Mouse (Mus musculus): ENCODE measurements around the gene Gfpt2. TPM values are rescaled to one million over a fixed set of nuclear protein-coding genes. Genes with fewer than 3 reads are reported as not detected.
A peak's percentile ranks its signal among the peaks of the same experiment; 100 is the strongest.

The Gfpt2 gene
- total RNA-seq, 1 experiment: 28.0 TPM

- Histone ChIP-seq H3K9ac (ENCODE audit: insufficient read depth, low read depth, low read length, poor library complexity, severe bottlenecking) (peak overlapping the region; percentile 84), H3K27ac (ENCODE audit: insufficient read depth, low read depth, low read length, poor library complexity, severe bottlenecking) (no peak overlapping the region), H3K9me3 (ENCODE audit: control insufficient read depth, insufficient read depth, low read depth, low read length) (no peaks in the 10 kb centered on the region), H3K36me3 (ENCODE audit: control insufficient read depth, insufficient read depth, low read length, poor library complexity, severe bottlenecking) (no peaks in the 10 kb centered on the region), H3K4me3 (ENCODE audit: insufficient read depth in 1 of 2, low read depth in 1 of 2, low read length in 2 of 2, poor library complexity in 1 of 2, severe bottlenecking in 1 of 2) (peak overlapping the region; percentile 82 to 90), H3K4me1 (ENCODE audit: control insufficient read depth in 2 of 2, insufficient read depth in 2 of 2, low read length in 2 of 2, poor library complexity in 1 of 2) (peaks cover 5 to 10% of the 10 kb centered on the region in 2 experiments; a peak in 3 of 4 replicates)
- in situ Hi-C loops (cut with MboI; ENCODE audit: low sequenced_read_pairs in 2 of 2, unreplicated experiment in 2 of 2): no loop called here
- TF ChIP-seq HCFC1 (IDR thresholded peaks at IDR 0.05; ENCODE audit: borderline replicate concordance, insufficient read depth, low read length): no peak
- no peak for TF ChIP-seq MAFK (IDR thresholded peaks at IDR 0.05; ENCODE audit: insufficient read depth, low read depth, low read length)
- TF ChIP-seq CHD2 (IDR thresholded peaks at IDR 0.05; ENCODE audit: low read depth, low read length): no peak
- no peak for TF ChIP-seq ZC3H11A (IDR thresholded peaks at IDR 0.05; ENCODE audit: borderline replicate concordance, low read depth, low read length)
- TF ChIP-seq ZNF384 (IDR thresholded peaks at IDR 0.05; ENCODE audit: low read depth, low read length): no peak
- DNase-seq (ENCODE audit: low read depth, low spot score): peak; percentile 2
These were observed 53.3 kb downstream of the Gfpt2 start for GRCm38 (mm10) chr11:49847071-49847810.

- DNase-seq (ENCODE audit: low read depth, low spot score): no peak
- Histone ChIP-seq H3K27ac (ENCODE audit: insufficient read depth, low read depth, low read length, poor library complexity, severe bottlenecking) (no peak overlapping the region), H3K4me3 (ENCODE audit: insufficient read depth in 1 of 2, low read depth in 1 of 2, low read length in 2 of 2, poor library complexity in 1 of 2, severe bottlenecking in 1 of 2) (peak overlapping the region in 1 of 2 experiments; percentile 90; a peak in 2 of 4 replicates), H3K36me3 (ENCODE audit: control insufficient read depth, insufficient read depth, low read length, poor library complexity, severe bottlenecking) (no peaks in the 10 kb centered on the region), H3K4me1 (ENCODE audit: control insufficient read depth in 2 of 2, insufficient read depth in 2 of 2, low read length in 2 of 2, poor library complexity in 1 of 2) (peaks cover 5 to 10% of the 10 kb centered on the region in 2 experiments; a peak in 3 of 4 replicates), H3K9ac (ENCODE audit: insufficient read depth, low read depth, low read length, poor library complexity, severe bottlenecking) (no peak overlapping the region), H3K9me3 (ENCODE audit: control insufficient read depth, insufficient read depth, low read depth, low read length) (no peaks in the 10 kb centered on the region)
- in situ Hi-C loops (cut with MboI; ENCODE audit: low sequenced_read_pairs in 2 of 2, unreplicated experiment in 2 of 2): no loop called here
- no peak for TF ChIP-seq CHD2 (IDR thresholded peaks at IDR 0.05; ENCODE audit: low read depth, low read length)
- TF ChIP-seq ZC3H11A (IDR thresholded peaks at IDR 0.05; ENCODE audit: borderline replicate concordance, low read depth, low read length): no peak
- no peak for TF ChIP-seq ZNF384 (IDR thresholded peaks at IDR 0.05; ENCODE audit: low read depth, low read length)
- TF ChIP-seq HCFC1 (IDR thresholded peaks at IDR 0.05; ENCODE audit: borderline replicate concordance, insufficient read depth, low read length): no peak
- TF ChIP-seq MAFK (IDR thresholded peaks at IDR 0.05; ENCODE audit: insufficient read depth, low read depth, low read length): no peak
These were observed 53.8 kb downstream of the Gfpt2 start for GRCm38 (mm10) chr11:49847811-49848078.

- no peak for TF ChIP-seq CHD2 (IDR thresholded peaks at IDR 0.05; ENCODE audit: low read depth, low read length)
- TF ChIP-seq HCFC1 (IDR thresholded peaks at IDR 0.05; ENCODE audit: borderline replicate concordance, insufficient read depth, low read length): no peak
- TF ChIP-seq ZC3H11A (IDR thresholded peaks at IDR 0.05; ENCODE audit: borderline replicate concordance, low read depth, low read length): no peak
- TF ChIP-seq MAFK (IDR thresholded peaks at IDR 0.05; ENCODE audit: insufficient read depth, low read depth, low read length): no peak
- TF ChIP-seq ZNF384 (IDR thresholded peaks at IDR 0.05; ENCODE audit: low read depth, low read length): no peak
- DNase-seq (ENCODE audit: low read depth, low spot score): no peak
- Histone ChIP-seq H3K27ac (ENCODE audit: insufficient read depth, low read depth, low read length, poor library complexity, severe bottlenecking) (no peak overlapping the region), H3K9me3 (ENCODE audit: control insufficient read depth, insufficient read depth, low read depth, low read length) (no peaks in the 10 kb centered on the region), H3K36me3 (ENCODE audit: control insufficient read depth, insufficient read depth, low read length, poor library complexity, severe bottlenecking) (no peaks in the 10 kb centered on the region), H3K4me3 (ENCODE audit: insufficient read depth in 1 of 2, low read depth in 1 of 2, low read length in 2 of 2, poor library complexity in 1 of 2, severe bottlenecking in 1 of 2) (no peak overlapping the region), H3K9ac (ENCODE audit: insufficient read depth, low read depth, low read length, poor library complexity, severe bottlenecking) (no peak overlapping the region), H3K4me1 (ENCODE audit: control insufficient read depth in 2 of 2, insufficient read depth in 2 of 2, low read length in 2 of 2, poor library complexity in 1 of 2) (peaks cover 5 to 10% of the 10 kb centered on the region in 2 experiments; a peak in 3 of 4 replicates)
- in situ Hi-C loops (cut with MboI; ENCODE audit: low sequenced_read_pairs in 2 of 2, unreplicated experiment in 2 of 2): no loop called here
These were observed 54.3 kb downstream of the Gfpt2 start for GRCm38 (mm10) chr11:49848080-49848815.

- in situ Hi-C loops (cut with MboI; ENCODE audit: low sequenced_read_pairs in 2 of 2, unreplicated experiment in 2 of 2): no loop called here
- Histone ChIP-seq H3K4me3 (ENCODE audit: insufficient read depth in 1 of 2, low read depth in 1 of 2, low read length in 2 of 2, poor library complexity in 1 of 2, severe bottlenecking in 1 of 2) (no peak overlapping the region), H3K9ac (ENCODE audit: insufficient read depth, low read depth, low read length, poor library complexity, severe bottlenecking) (no peak overlapping the region), H3K4me1 (ENCODE audit: control insufficient read depth in 2 of 2, insufficient read depth in 2 of 2, low read length in 2 of 2, poor library complexity in 1 of 2) (peaks cover 2 to 3% of the 10 kb centered on the region in 2 experiments; a peak in 2 of 4 replicates), H3K36me3 (ENCODE audit: control insufficient read depth, insufficient read depth, low read length, poor library complexity, severe bottlenecking) (0 out of 2 replicates have a peak, but pooled peaks cover 2% of the 10 kb centered on the region), H3K9me3 (ENCODE audit: control insufficient read depth, insufficient read depth, low read depth, low read length) (no peaks in the 10 kb centered on the region), H3K27ac (ENCODE audit: insufficient read depth, low read depth, low read length, poor library complexity, severe bottlenecking) (no peak overlapping the region)
- TF ChIP-seq ZNF384 (IDR thresholded peaks at IDR 0.05; ENCODE audit: low read depth, low read length): no peak
- TF ChIP-seq HCFC1 (IDR thresholded peaks at IDR 0.05; ENCODE audit: borderline replicate concordance, insufficient read depth, low read length): no peak
- no peak for TF ChIP-seq CHD2 (IDR thresholded peaks at IDR 0.05; ENCODE audit: low read depth, low read length)
- TF ChIP-seq MAFK (IDR thresholded peaks at IDR 0.05; ENCODE audit: insufficient read depth, low read depth, low read length): no peak
- TF ChIP-seq ZC3H11A (IDR thresholded peaks at IDR 0.05; ENCODE audit: borderline replicate concordance, low read depth, low read length): no peak
- DNase-seq (ENCODE audit: low read depth, low spot score): no peak
These were observed 56.4 kb downstream of the Gfpt2 start for GRCm38 (mm10) chr11:49850331-49850730.
